Mouse (Mus musculus) forelimb bud, embryonic 11.5 days (tissue): ENCODE measurements around the gene Pex1.
"Not testable (repeated sequence)": the region's sequence is repeated elsewhere in the genome, so short reads cannot be mapped to it uniquely, and the experiment has no call there.

Experiments used
- DNase-seq: peaks from one replicate; pipeline ENCODE4 v3.0.0-alpha.2; 2012; ENCODE audit warnings: low read depth, low spot score

The Pex1 gene

GRCm38 (mm10) chr5:3644621-3645020 lies 48.8 kb downstream of the Pex1 start:
- DNase-seq = no peak

GRCm38 (mm10) chr5:3645326-3645725 lies 49.5 kb downstream of the Pex1 start:
- no peak for DNase-seq

- DNase-seq = peak; percentile 20
These were observed 50.7 kb downstream of the Pex1 start for GRCm38 (mm10) chr5:3646539-3646938.

- DNase-seq = peak; percentile 47
These were observed 51.3 kb downstream of the Pex1 start for GRCm38 (mm10) chr5:3646991-3647707.

GRCm38 (mm10) chr5:3647708-3648121 lies 51.8 kb downstream of the Pex1 start:
- peak; percentile 86 for DNase-seq

- DNase-seq = no peak
These were observed 52.5 kb downstream of the Pex1 start for GRCm38 (mm10) chr5:3648206-3648848.

GRCm38 (mm10) chr5:3648849-3649210 lies 53.0 kb downstream of the Pex1 start:
- no peak for DNase-seq

GRCm38 (mm10) chr5:3650881-3651280 lies 55.0 kb downstream of the Pex1 start, which contains the start of gene Tmbim7:
Gene Tmbim7 (plus strand): TSS chr5:3651181.
- no peak for DNase-seq

- no peak for DNase-seq
These were observed 55.8 kb downstream of the Pex1 start for GRCm38 (mm10) chr5:3651621-3652020.

GRCm38 (mm10) chr5:3652903-3653575 lies 57.2 kb downstream of the Pex1 start:
- not testable (repeated sequence) for DNase-seq

GRCm38 (mm10) chr5:3653801-3654200 lies 57.9 kb downstream of the Pex1 start:
- no peak for DNase-seq

GRCm38 (mm10) chr5:3657085-3657484 lies 61.2 kb downstream of the Pex1 start, which contains the start of gene Gatad1:
Gene Gatad1 (minus strand): TSS chr5:3657185.
- no peak for DNase-seq

GRCm38 (mm10) chr5:3665225-3665624 lies 69.4 kb downstream of the Pex1 start:
- no peak for DNase-seq

GRCm38 (mm10) chr5:3666585-3666984 lies 70.7 kb downstream of the Pex1 start:
- no peak for DNase-seq

GRCm38 (mm10) chr5:3669938-3670554 lies 74.2 kb downstream of the Pex1 start:
- DNase-seq = no peak
